ENCODE assay signal across 7 mouse cellular contexts in the genomic region with DNA sequence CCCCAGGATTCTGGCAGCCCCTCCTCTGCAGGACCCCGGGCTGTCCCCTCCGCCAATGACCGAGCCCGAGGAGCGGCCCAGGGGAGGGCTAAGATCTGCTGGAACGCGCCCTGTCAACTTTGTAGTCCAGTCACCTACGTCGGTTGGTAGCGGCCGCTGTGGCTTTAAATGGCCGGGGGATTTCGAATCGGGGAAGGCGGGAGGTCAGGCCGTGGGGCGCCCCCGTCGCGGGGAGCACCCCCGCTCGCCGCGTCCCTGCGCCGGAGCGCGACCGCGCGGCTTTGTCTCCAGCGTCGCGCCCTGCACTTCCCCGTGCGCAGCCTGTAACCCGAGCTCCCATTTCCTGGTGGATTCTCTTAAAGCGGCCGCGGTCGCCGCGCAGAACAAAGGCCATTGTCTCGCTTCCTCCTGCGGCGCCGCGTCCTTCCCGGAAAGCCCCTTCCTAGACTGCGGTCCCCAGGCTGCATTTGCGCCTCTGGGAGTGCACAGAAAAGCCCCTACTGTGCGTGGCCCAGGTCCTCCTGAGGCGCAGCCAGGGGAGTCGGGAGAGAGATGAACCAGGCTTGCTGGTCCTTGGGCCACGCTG. TPM values are rescaled to one million over a fixed set of nuclear protein-coding genes. Genes with fewer than 3 reads are reported as not detected.
DNase-seq lines count a peak whose midpoint lies in the region; ATAC-seq and TF ChIP-seq lines count a peak whose summit lies in the region.

No protein-coding gene starts in this region.

- no peaks in the 10 kb centered on the region for H3K36me3 ChIP-seq in intestine, embryonic 15.5 days
- no peaks in the 10 kb centered on the region for H3K36me3 ChIP-seq in midbrain, embryonic 11.5 days (ENCODE audit: control insufficient read depth, insufficient read depth, low read length)

- peak overlapping the region; percentile 99 for H3K27ac ChIP-seq in cortical plate, adult 2 months (ENCODE audit: insufficient read depth, low read length)
- H3K27ac ChIP-seq in intestine, embryonic 15.5 days, result peak overlapping the region; percentile 99
- H3K27ac ChIP-seq in midbrain, embryonic 11.5 days (ENCODE audit: low read depth, low read length), result peak overlapping the region; percentile 100

- peak overlapping the region; percentile 58 for H3K4me2 ChIP-seq in intestine, embryonic 15.5 days (replicated peaks)
- H3K4me2 ChIP-seq in midbrain, embryonic 11.5 days, result peak overlapping the region; percentile 65

- WGBS in intestine, embryonic 15.5 days, result under 1% methylated on average over 54 of the region's 55 CpGs
- under 1% methylated on average over 49 of the region's 55 CpGs for WGBS in midbrain, embryonic 11.5 days

- H3K9ac ChIP-seq in intestine, embryonic 15.5 days, result peak overlapping the region; percentile 89
- peak overlapping the region; percentile 99 for H3K9ac ChIP-seq in midbrain, embryonic 11.5 days (ENCODE audit: low read length)

- H3K9me3 ChIP-seq in intestine, embryonic 15.5 days, result no peaks in the 10 kb centered on the region
- no peaks in the 10 kb centered on the region for H3K9me3 ChIP-seq in midbrain, embryonic 11.5 days (ENCODE audit: control insufficient read depth, low read length)

- peak; percentile 91 for ATAC-seq in intestine, embryonic 15.5 days
- peak; percentile 96 for ATAC-seq in midbrain, embryonic 11.5 days (ENCODE audit: low FRiP score)

- no peak for TF ChIP-seq CTCF in cortical plate, adult 2 months (IDR thresholded peaks at IDR 0.05; ENCODE audit: extremely low read depth, insufficient read depth, low read length)

- no peaks in the 10 kb centered on the region for H3K27me3 ChIP-seq in intestine, embryonic 15.5 days (replicated peaks)
- H3K27me3 ChIP-seq in midbrain, embryonic 11.5 days (ENCODE audit: control insufficient read depth, insufficient read depth, low read length), result no peaks in the 10 kb centered on the region

- peaks cover 5% of the 10 kb centered on the region; the same call in 1 of the 2 replicates for H3K4me1 ChIP-seq in cortical plate, adult 2 months (ENCODE audit: control insufficient read depth, insufficient read depth, low read length)
- H3K4me1 ChIP-seq in intestine, embryonic 15.5 days (replicated peaks), result peaks cover 20% of the 10 kb centered on the region
- peaks cover 25% of the 10 kb centered on the region for H3K4me1 ChIP-seq in midbrain, embryonic 11.5 days (ENCODE audit: control insufficient read depth, insufficient read depth, low read length)

- DNase-seq in adrenal gland, adult (ENCODE audit: inconsistent age in 2 of 2, low spot score in 1 of 2), result peak; percentile 90 to 96
- DNase-seq in gastrocnemius, postnatal 25 days, result peak; percentile 81
- DNase-seq in left cerebral cortex, postnatal 4 days, result peak; percentile 89
- peak; percentile 99 for DNase-seq in midbrain, embryonic 11.5 days (ENCODE audit: low spot score, missing footprints)
- DNase-seq in skeletal muscle tissue, adult 2 months (ENCODE audit: low read depth, low spot score), result peak; percentile 68

- intact Hi-C loops in left cerebral cortex, postnatal 4 days (cut with DNase I), result loop anchor here (5.0 kb wide), 3 partner anchors 73 to 352 kb away; no protein-coding TSS in a partner anchor

- TF ChIP-seq POLR2A in cortical plate, adult 2 months (IDR thresholded peaks at IDR 0.05; ENCODE audit: extremely low read depth, insufficient read depth, low read length), result 0 out of 2 replicates have a peak, but pooled peaks have one; percentile 21

- peak overlapping the region; percentile 73 for H3K4me3 ChIP-seq in cortical plate, adult 2 months (ENCODE audit: insufficient read depth, low read length)
- H3K4me3 ChIP-seq in intestine, embryonic 15.5 days (replicated peaks), result peak overlapping the region; percentile 63
- peak overlapping the region; percentile 70 for H3K4me3 ChIP-seq in midbrain, embryonic 11.5 days (ENCODE audit: low read depth, low read length)

RNA-seq across cellular contexts. Expression of a gene that starts 0.5 kb away (rescaled TPM):
- polyA plus RNA-seq in cortical plate, adult 2 months (2012; rRNA removed), result 13.0 and 13.6 TPM in 2 replicates
- 1 to 10 TPM; 7.5 to 9.4 TPM for total RNA-seq in gastrocnemius, postnatal 25 days (2021)
- 12.5 and 12.9 TPM in 2 replicates for polyA plus RNA-seq in intestine, embryonic 15.5 days (2015; fragmentation: Nextera tagmentation; extraction: Ambion mirVana)
- 10 to 100 TPM; 18.8 to 27.2 TPM for total RNA-seq in left cerebral cortex, postnatal 4 days (2021)
- 14.0 and 15.1 TPM in 2 replicates for polyA plus RNA-seq in midbrain, embryonic 11.5 days (2014; fragmentation: Nextera tagmentation; extraction: Ambion mirVana)

Comparison
In these comparisons a context has a peak if more than half of its experiments do, and no peak if none do; other contexts are left out.
1. Peak in every context shown above with its lines: DNase-seq, ATAC-seq, H3K4me3 ChIP-seq and H3K27ac ChIP-seq.